Mouse (Mus musculus) lung, embryonic 14.5 days (tissue): ENCODE measurements around the gene Selenof. TPM values are rescaled to one million over a fixed set of nuclear protein-coding genes. Genes with fewer than 3 reads are reported as not detected.

Source experiments
- ATAC-seq: fragments of 200-750 bp; cut with Nextera tagmentation; 2 replicates; pipeline ENCODE4 v1.8.0; 2017; ENCODE audit warnings: mild to moderate bottlenecking, moderate TSS enrichment, moderate library complexity; ENCODE audit not compliant: insufficient read depth
- DNase-seq: peaks from one replicate; pipeline ENCODE4 v3.0.0-alpha.2; 2015
- H3K27ac ChIP-seq: fragments of 300-500 bp; sonication (generic); 2 replicates; pipeline ENCODE4 v1.5.1; 2014; ENCODE audit warnings: low read depth, mild to moderate bottlenecking, moderate library complexity
- H3K27me3 ChIP-seq: fragments of 300-500 bp; sonication (generic); 2 replicates; pipeline ENCODE4 v1.6.1; 2014; ENCODE audit warnings: low read length, control low read depth; ENCODE audit not compliant: insufficient read depth
- H3K36me3 ChIP-seq: fragments of 300-500 bp; sonication (generic); 2 replicates; pipeline ENCODE4 v1.6.1; 2014; ENCODE audit warnings: control low read depth; ENCODE audit not compliant: insufficient read depth
- H3K4me1 ChIP-seq: fragments of 300-500 bp; sonication (generic); 2 replicates; pipeline ENCODE4 v1.6.1; 2014; ENCODE audit warnings: antibody characterized with exemption, control low read depth; ENCODE audit not compliant: insufficient read depth
- H3K4me2 ChIP-seq: fragments of 300-500 bp; sonication (generic); 2 replicates; pipeline ENCODE4 v1.6.1; 2014; ENCODE audit warnings: mild to moderate bottlenecking
- H3K4me3 ChIP-seq: fragments of 300-500 bp; sonication (generic); 2 replicates; pipeline ENCODE4 v1.5.1; 2014; ENCODE audit warnings: low read depth, low read length
- H3K9ac ChIP-seq: fragments of 300-500 bp; sonication (generic); 2 replicates; pipeline ENCODE4 v1.6.1; 2014
- H3K9me3 ChIP-seq: fragments of 300-500 bp; sonication (generic); 2 replicates; pipeline ENCODE4 v1.6.1; 2016; ENCODE audit warnings: low read depth, low read length, control low read depth
- CTCF ChIP-seq: IDR thresholded peaks from 2 replicates; pipeline ENCODE4 v1.5.1; 2016; ENCODE audit warnings: antibody characterized with exemption, low read depth
- WGBS: fragments of 180-500 bp; shearing (Covaris S2); extraction: QIAGEN DNeasy Blood & Tissue Kit; methylation state at CpG from one replicate; pipeline ENCODE4 v1.1.7; 2014; 5-methylcytosine and 5-hydroxymethylcytosine counted together
- polyA plus RNA-seq: library from polyadenylated mRNA; unstranded; fragments of >200 nt; fragmentation: Nextera tagmentation; extraction: Ambion mirVana; gene quantifications from 2 replicates; pipeline ENCODE4 v1.2.1, GENCODE M21; 2014

Gene Selenof
- polyA plus RNA-seq, 1 experiment from 2014 or later, result 497 TPM

- Histone ChIP-seq H3K9me3 (no peaks in the 10 kb centered on the region), H3K4me1 (peaks cover 4% of the 10 kb centered on the region; the same call in 1 of the 2 replicates), H3K36me3 (no peaks in the 10 kb centered on the region), H3K4me2 (no peak overlapping the region), H3K27ac (no peak overlapping the region; the same call in 1 of the 2 replicates), H3K27me3 (no peaks in the 10 kb centered on the region), H3K4me3 (no peak overlapping the region), H3K9ac (no peak overlapping the region)
- no peak for ATAC-seq
- DNase-seq, result peak; percentile 49
- no peak for TF ChIP-seq CTCF
- WGBS, result 31% methylated on average over 4 of the region's 4 CpGs
These were observed 18.7 kb upstream of the Selenof start for GRCm38 (mm10) chr3:144551416-144551815.

GRCm38 (mm10) chr3:144553942-144554341 is 16.2 kb upstream of the Selenof start:
- peaks cover 7% of the 10 kb centered on the region for H3K4me1 ChIP-seq
- DNase-seq, result no peak
- 51% methylated on average over 7 of the region's 7 CpGs for WGBS
- no peak overlapping the region for H3K27ac ChIP-seq
- H3K9me3 ChIP-seq, result no peaks in the 10 kb centered on the region
- no peak overlapping the region for H3K4me2 ChIP-seq
- H3K27me3 ChIP-seq, result no peaks in the 10 kb centered on the region
- no peaks in the 10 kb centered on the region for H3K36me3 ChIP-seq
- no peak overlapping the region for H3K9ac ChIP-seq
- H3K4me3 ChIP-seq, result no peak overlapping the region
- ATAC-seq, result no peak
- TF ChIP-seq CTCF, result no peak

DNA sequence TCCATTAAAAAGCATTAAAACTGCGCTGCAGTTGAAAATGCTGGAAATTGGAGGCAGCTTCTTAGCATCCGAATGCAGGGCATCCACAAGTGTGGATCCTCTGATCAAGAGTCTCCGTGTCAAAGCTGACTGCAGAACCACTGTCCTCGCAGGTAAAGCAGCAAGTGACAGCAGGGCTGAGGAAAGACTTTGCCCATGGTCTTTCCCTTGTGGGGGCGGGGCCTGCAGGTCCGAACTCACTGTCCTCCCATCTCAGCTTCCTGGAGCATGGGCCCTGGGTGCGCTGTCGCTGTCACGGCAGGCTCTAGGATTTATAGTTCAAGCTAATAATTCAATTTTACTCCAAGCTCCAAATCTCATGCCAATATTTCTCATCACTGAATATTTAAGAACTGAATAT is 15.6 kb upstream of the Selenof start:
- no peak overlapping the region for H3K4me2 ChIP-seq
- H3K27me3 ChIP-seq, result no peaks in the 10 kb centered on the region
- H3K4me1 ChIP-seq, result peaks cover 7% of the 10 kb centered on the region
- 68% methylated on average over 9 of the region's 9 CpGs for WGBS
- no peaks in the 10 kb centered on the region for H3K9me3 ChIP-seq
- TF ChIP-seq CTCF, result no peak
- no peak overlapping the region for H3K27ac ChIP-seq
- no peak for DNase-seq
- no peak overlapping the region for H3K4me3 ChIP-seq
- H3K36me3 ChIP-seq, result no peaks in the 10 kb centered on the region
- H3K9ac ChIP-seq, result no peak overlapping the region
- ATAC-seq, result no peak

GRCm38 (mm10) chr3:144555144-144555543 is 15.0 kb upstream of the Selenof start:
- ATAC-seq (no peak), DNase-seq (no peak)
- H3K4me3 ChIP-seq, result no peak overlapping the region
- no peak for TF ChIP-seq CTCF
- WGBS, result 74% methylated on average over 7 of the region's 7 CpGs
- H3K9me3 ChIP-seq, result no peaks in the 10 kb centered on the region
- H3K9ac ChIP-seq, result no peak overlapping the region
- no peaks in the 10 kb centered on the region for H3K27me3 ChIP-seq
- no peak overlapping the region for H3K27ac ChIP-seq
- peaks cover 7% of the 10 kb centered on the region for H3K4me1 ChIP-seq
- H3K4me2 ChIP-seq, result no peak overlapping the region
- H3K36me3 ChIP-seq, result no peaks in the 10 kb centered on the region

- DNase-seq, result no peak
- peak overlapping the region; percentile 8; the same call in 1 of the 2 replicates for H3K4me2 ChIP-seq
- no peak overlapping the region for H3K27ac ChIP-seq
- no peak overlapping the region; the same call in 1 of the 2 replicates for H3K9ac ChIP-seq
- H3K36me3 ChIP-seq, result no peaks in the 10 kb centered on the region
- TF ChIP-seq CTCF, result no peak
- no peak overlapping the region for H3K4me3 ChIP-seq
- ATAC-seq, result peak; percentile 61
- 15% methylated on average over 16 of the region's 16 CpGs for WGBS
- peaks cover 7% of the 10 kb centered on the region for H3K4me1 ChIP-seq
- H3K9me3 ChIP-seq, result no peaks in the 10 kb centered on the region
- no peaks in the 10 kb centered on the region for H3K27me3 ChIP-seq
These were observed 13.3 kb upstream of the Selenof start for GRCm38 (mm10) chr3:144556625-144557324.

DNA sequence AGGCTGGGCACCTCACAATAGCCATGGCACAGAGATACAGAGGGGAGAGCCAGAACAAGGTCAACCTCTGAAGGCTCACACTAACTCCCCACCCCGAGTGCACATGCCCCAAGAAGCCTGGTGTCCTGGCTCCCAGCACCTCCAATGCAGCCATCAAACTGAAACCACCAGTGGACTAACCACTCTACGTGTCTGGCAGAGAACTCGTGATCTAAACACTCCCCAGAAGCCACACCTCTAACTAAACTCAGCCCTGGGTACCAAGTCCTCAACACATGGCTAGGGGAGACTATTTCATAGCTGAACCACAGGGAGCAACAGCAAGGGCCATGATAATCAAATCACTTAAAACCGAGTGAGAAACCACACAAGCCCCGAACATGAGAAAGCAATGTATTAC is 11.8 kb upstream of the Selenof start:
- Histone ChIP-seq H3K27me3 (no peaks in the 10 kb centered on the region), H3K4me2 (no peak overlapping the region), H3K4me3 (no peak overlapping the region), H3K9me3 (no peaks in the 10 kb centered on the region), H3K9ac (no peak overlapping the region), H3K27ac (no peak overlapping the region), H3K4me1 (peaks cover 7% of the 10 kb centered on the region), H3K36me3 (no peaks in the 10 kb centered on the region)
- DNase-seq (no peak), ATAC-seq (no peak)
- TF ChIP-seq CTCF, result no peak
- 41% methylated on average over 5 of the region's 5 CpGs for WGBS

DNA sequence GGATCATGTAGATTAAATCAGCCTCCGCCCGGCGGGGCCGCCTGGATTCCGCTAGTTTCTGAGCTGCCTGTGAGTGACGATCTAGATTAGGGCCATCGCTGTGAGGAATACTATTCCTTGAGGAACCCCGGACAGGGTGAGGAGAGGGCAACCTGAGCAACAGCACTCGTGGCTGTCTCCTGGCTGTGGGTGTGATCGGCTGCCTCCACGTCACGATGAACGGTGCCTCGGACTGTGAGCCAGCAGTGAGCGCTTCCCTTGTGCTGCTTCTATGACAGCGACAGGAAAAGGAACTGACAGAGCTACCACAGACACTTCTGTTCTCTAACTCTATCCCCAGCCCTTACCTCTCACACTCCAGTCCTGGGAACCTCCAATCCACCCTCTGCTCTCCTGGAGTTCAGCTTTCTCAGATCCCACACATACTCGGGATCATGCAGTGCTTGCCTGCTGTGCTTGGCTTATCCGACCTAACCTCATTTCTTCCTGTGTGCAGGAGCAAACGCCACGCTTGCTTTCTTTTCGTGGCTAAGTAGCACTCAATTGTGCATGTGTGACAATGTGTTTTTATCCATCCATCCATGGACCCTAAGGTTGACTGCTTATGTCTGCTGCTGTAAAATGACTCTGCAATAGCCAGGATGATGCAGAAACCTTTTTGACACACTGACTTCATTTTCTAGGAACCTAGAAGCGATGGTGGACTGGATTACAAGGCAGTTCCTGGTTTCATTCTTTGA is 8.4 kb upstream of the Selenof start:
- Histone ChIP-seq H3K27me3 (no peaks in the 10 kb centered on the region), H3K4me2 (peak overlapping the region; percentile 34), H3K9ac (no peak overlapping the region), H3K4me1 (peaks cover 3% of the 10 kb centered on the region; the same call in 1 of the 2 replicates), H3K27ac (no peak overlapping the region), H3K4me3 (no peak overlapping the region), H3K9me3 (no peaks in the 10 kb centered on the region), H3K36me3 (no peaks in the 10 kb centered on the region)
- ATAC-seq (peak; percentile 61; the same call in 1 of the 2 replicates), DNase-seq (no peak)
- TF ChIP-seq CTCF, result no peak
- WGBS, result 49% methylated on average over 22 of the region's 22 CpGs
